Mouse (Mus musculus): ENCODE measurements around the gene Idh1.

Gene Idh1

GRCm38 (mm10) chr1:65112807-65113196, 73.5 kb downstream of the Idh1 start:
- peak; percentile 65 for DNase-seq (ENCODE audit: low spot score)

DNA sequence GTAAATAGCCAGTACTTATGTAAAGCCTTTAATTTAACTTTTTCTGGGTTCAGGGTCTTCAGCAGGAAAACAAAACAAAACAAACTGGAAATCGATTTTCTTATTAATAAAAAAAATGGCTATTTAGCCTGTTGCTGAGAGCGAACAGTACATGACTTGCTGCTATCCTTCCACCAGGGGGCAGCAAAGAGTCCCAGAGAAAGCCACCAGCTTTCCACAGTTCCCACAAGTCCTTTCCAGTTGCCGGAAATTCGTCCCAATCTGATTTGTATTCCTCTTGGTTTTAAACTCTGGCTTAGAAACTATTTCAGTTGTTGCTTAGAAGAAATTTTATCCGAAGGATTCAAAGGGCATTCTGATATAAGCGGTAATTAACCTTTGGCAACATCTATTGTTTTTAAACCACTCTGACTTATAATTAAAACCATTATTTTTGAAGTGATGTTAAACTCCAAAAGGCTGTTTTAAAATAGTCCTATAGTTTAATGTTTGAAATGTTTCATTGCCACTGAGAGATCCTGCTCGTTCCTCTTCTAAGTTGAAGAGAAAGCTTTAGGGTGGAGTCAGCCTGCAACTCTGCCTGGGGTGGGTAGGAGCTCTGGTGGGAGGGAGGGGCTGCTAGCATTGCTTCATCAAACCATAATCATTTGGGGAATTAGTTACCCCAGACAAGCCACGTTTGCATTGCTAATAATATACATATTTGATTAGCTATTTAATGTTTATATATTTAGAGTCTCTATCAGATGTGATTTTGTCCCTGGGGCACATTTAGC, 74.1 kb downstream of the Idh1 start:
- peak; percentile 99 for DNase-seq (ENCODE audit: low spot score)

DNA sequence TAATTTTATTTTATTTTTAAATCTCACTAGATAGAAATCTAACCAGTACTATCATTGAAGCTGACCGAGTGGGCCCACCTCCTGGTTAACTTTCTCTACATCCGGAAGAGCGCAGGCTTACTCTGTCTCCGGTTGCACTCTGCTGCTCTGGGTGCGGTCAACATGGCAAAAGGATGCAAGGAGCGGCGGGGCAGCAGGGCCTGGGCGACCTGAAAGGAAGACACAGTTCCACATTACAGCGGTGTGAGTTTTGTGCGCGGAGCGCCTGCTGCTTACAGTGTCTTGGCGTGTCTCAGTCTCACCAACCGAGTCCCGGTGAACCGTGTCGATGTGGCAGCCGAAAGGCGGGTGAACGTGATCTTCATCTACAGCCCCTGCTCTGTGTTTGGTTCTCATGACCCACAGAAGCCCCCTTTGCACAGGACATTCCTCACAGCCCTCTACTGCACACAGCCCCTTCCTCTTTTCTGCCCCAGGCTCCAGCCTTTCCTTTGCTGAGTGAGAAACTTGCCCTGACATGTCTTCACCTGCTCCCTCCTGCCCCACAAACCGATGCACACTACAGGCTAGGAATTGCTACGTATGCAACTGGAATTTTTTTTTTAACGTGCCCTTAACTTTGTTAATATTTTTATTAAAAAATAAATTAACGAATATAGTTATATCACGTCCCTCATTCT, 76.4 kb downstream of the Idh1 start:
- DNase-seq (ENCODE audit: low spot score) = no peak

GRCm38 (mm10) chr1:65109196-65109595, 77.1 kb downstream of the Idh1 start:
- DNase-seq (ENCODE audit: low spot score) = no peak
